Mouse (Mus musculus): ENCODE measurements around the gene Krt76.

Krt76 gene

DNA sequence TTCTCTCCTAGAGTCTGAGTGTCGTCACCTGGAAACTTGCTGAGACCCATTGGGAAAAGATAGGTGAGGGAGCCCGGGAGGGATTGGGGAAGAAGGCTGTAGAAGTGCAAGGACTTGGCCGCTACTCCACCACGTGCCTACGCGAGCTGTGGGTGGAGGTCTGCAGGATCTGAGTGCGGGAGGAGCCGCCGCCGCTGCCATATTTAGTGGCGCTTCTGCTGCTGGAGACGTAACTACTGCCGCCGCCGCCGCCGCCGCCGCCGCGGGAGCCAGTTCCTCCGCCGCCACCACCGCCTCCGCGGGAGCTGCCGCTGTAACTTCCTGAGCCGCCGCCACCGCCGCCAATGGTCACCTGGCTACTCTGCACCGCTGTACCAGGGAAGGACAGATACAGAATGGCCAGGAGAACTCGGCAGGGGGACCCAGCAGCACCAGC is 33.0 kb downstream of the Krt76 start:
- DNase-seq, result peak; percentile 12 to 17

GRCm38 (mm10) chr15:101858673-101859425 is 33.9 kb downstream of the Krt76 start:
- no peak for DNase-seq

- DNase-seq, result no peak
Observed at GRCm38 (mm10) chr15:101856696-101857095, 36.0 kb downstream of the Krt76 start.

- DNase-seq, result no peak
Observed at GRCm38 (mm10) chr15:101855732-101856131, 37.0 kb downstream of the Krt76 start.

GRCm38 (mm10) chr15:101854294-101854693 is 38.4 kb downstream of the Krt76 start:
- no peak for DNase-seq

DNA sequence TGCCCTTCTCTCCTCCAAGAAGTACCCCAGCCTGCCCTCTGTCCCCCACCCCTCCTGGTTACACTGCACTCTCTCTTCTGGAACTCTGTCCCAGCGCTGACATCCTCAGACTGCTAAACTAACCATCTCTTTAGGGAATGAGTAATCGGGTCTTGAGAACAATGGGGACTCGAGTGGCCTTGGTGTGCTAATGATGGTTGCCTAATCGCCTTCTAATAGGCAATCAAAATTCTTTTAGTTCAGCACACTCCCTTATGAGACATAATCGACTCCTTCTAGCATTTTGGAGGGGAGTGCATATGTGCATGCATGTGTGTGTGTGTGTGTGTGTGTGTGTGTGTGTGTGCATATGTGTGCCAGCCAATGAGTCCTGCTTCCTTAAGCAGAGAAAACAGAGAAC is 40.1 kb downstream of the Krt76 start:
- no peak for DNase-seq

DNA sequence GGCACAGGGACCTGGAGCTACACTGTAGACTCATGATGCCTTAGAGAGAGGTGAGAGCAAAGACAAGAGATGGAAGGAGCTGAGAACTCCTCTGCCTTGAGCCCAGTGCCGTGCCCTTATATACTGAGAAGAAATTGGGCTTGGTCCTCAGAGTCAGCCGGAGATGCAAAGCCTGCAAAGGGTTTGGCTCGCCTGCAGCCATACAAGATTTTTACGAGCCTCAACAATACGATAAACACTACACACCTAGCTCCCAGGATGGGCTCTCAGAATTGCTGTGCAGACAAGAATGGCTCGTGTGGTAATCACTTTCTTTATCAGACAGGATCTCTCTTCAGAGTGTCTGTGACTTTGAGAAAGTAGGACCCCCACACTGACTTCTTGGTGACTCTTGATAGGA is 42.0 kb downstream of the Krt76 start, which contains the start of gene Krt1:
Gene Krt1 (minus strand): TSS at position 101 of the 400 bp plus-strand sequence.
- no peak for DNase-seq

GRCm38 (mm10) chr15:101845971-101846403 is 46.7 kb downstream of the Krt76 start:
- DNase-seq, result peak; percentile 42 to 51

DNA sequence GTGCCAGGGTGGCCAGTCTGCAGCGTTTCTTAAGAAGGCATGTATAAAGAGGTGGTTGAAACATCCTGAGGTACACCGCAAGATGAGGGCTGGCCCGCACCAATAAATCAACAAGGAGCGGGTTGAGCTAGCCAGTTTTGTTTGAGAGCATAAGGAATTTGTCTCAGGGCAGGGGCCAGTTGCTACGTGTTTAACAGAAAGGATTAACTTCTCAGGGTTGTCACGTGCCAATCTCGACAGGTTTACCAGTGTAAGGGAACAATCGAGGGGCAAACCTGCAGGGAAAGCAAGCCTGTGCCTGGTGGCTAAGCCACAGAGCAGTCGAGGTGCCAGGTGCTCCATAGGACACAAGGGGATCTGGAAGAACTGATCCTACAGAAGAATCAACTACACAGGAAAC is 49.5 kb downstream of the Krt76 start:
- no peak for DNase-seq

- no peak for DNase-seq
Observed at GRCm38 (mm10) chr15:101834784-101835328, 57.9 kb downstream of the Krt76 start.
